Mouse (Mus musculus) mouse embryonic stem cell (cell line): ENCODE measurements around the gene Clta.

Source experiments
- in situ Hi-C, 2 experiments: fragments of 300-500 bp; cut with MboI; formaldehyde crosslinking; loops; 1 replicate in 1 of 2; 3 replicates in 1 of 2; pipeline ENCODE4 v1.14.3; 2019 to 2020; ENCODE audit warnings: low sequenced_read_pairs in 2 of 2, low pct_unique_long_range_greater_than_20kb in 1 of 2, mixed read lengths in 1 of 2; ENCODE audit not compliant: unreplicated experiment in 1 of 2

The Clta gene

DNA sequence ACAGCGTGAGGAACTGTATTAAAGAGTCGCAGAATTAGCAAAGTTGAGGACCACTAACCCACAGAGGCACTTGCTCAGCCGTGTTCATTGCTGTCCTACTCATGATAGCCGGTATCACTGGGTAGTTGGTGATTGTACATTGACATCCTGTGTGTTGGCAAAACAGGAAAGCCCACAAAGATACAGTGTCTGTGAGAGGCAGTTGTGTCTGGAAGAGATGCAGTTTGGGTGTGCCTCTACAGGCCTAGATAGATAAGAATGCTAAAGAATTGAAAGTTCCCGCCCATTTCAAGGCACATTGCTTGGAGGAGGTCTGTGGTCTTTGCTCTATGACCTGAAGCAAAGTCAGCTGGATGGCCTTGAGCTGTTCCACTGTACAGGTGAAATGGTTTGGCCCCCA, at the start of gene Clta:
Clta (plus strand) TSS at position 327 of the 400 bp plus-strand sequence.
- in situ Hi-C loops = no loop called here

DNA sequence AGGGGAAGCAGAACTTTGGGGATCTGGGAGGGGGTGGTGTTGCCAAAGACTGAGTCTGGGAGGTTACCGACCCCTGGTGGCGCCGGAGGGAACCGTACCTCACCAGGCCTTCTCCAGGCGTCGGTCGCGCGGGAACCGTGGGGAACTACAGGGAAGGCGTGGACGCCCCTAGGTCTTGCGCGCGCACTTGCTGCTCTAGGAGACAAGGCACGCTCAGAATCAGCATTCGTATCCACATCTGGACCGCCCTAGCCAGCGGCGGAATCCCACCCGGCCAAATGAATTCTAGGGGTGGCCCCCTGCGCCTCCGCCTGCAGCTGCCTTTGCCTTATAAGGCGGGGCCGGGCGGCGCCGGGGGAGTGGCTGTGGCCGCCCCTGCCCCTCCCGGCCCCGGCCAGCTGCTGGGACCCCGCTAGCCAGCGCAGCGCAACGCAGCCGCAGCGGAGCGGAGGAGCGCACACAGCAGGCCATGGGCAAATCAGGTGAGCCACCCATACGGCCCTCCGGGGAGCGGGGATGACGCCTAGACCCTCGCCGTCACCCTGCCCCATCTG, 46.9 kb upstream of the Clta start, which contains the start of gene Glipr2:
Glipr2 (plus strand) TSS at position 110 of the 554 bp plus-strand sequence.
- in situ Hi-C loops = no loop called here

DNA sequence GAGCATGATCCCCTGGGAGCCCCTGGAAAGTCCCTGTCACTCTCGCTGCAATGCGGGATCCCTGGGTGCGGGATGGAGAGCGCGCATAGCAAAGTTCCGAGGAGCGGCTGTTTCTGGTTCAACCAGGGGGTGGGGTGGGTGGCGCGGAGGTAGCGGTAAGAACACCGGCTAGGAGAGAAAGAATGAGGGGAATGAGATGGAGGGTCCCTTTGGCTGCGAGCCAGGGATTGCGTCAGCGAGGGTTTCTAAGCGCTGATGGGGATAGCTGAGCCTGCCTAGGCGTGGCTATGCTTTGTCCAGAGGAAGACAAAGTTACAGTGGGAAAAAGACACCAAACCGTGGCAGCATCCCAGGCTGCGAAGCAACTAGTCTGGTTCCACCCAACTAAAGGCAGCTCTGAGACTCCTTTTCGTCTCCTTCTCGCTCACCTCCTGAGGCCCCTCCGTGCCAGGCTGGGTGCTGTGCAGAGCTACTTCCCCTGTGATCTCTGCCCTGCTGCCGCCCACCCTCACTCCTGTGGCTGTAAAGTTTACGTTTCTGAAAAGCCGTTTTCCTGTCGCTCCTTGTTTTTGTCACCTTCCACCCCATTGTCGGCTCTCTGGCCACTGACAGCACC, 46.3 kb upstream of the Clta start:
- in situ Hi-C loops = no loop called here

DNA sequence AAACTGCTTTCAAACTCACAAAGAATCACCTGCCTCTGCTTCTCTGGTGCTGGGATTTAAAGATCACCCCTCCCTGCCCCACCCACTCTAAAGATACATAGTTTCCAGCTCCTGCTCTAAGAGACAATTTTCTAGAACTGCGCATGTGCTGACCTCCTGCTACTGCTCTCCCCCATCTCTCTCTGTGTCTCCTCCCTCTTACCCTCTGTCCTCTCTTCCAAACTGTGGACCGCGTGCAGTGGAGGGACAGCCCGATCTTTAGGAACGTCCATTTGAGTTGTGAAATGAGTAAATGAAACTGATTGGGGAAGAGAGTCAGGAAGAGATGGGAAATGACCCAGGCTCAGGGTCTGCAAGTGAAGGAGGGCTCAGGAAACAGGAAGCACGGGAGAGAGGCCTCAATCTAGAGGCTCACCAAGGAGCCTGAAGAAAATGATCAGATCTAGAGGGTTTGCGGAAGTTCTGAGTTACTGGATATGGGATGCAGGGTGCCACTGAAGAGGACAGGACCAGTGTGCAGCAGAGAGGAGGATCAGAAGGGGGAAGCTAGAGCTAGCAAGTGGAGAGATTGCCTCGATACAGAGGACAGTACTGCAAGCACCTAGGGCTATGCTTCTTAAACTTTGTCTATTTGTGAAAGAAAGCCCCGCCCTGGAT, 44.6 kb upstream of the Clta start:
- in situ Hi-C loops = no loop called here

- in situ Hi-C loops = no loop called here
These were observed 44.0 kb upstream of the Clta start for GRCm38 (mm10) chr4:43960207-43960606.

- in situ Hi-C loops = no loop called here
These were observed 39.9 kb upstream of the Clta start for GRCm38 (mm10) chr4:43964326-43964833.

GRCm38 (mm10) chr4:43964951-43965684, 39.1 kb upstream of the Clta start:
- in situ Hi-C loops = no loop called here

GRCm38 (mm10) chr4:43965856-43966535, 38.3 kb upstream of the Clta start:
- in situ Hi-C loops = no loop called here

DNA sequence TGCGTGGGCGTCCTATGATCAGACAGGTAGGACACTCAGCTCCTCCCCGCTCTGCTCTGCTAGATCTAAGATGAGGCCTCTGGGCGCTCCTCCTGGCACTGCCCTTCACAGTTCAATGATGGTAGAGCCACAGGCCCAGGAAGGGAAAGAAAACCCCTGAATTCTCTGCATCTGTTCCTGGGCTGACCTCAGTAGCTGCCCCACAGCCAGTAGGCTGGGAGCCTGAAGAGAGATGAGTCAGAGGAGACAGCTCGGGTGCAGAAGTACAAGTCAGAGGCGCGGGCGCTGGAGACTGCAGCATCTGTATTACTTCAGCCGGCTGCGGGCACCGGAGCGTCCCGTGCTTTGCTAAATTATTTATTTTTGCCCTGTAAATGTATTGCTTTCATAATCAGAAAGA, 35.6 kb upstream of the Clta start:
- in situ Hi-C loops = no loop called here

- in situ Hi-C loops = no loop called here
These were observed 34.9 kb upstream of the Clta start for GRCm38 (mm10) chr4:43969373-43969772.

GRCm38 (mm10) chr4:43970393-43971330, 33.6 kb upstream of the Clta start:
- in situ Hi-C loops = no loop called here

DNA sequence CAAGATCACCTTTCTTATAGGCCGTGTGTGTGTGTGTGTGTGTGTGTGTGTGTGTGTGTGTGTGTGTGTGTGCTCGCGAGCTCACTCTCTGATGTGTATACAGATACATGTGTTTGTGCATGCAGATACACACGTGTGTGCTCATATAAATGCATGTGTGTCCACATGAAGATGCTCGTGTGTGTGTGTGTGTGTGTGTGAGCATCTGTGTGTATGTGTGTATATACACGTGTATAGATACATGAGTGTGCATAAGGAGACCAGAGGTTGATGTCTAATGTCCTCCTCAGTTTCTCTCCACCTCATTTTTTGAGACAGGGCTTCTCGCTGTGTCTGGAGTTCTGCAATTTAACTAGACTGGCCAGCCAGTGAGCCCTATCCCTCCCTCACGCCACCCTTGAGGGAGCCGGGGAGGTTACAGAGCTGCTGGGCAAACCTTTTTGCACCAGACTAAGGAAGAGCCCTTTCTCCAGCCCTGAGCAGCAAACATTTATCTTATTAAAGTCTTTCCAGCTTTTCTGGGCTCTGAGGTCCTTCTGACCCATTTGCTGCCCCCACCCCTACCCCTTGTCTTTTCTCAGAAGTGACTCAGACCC, 32.6 kb upstream of the Clta start:
- in situ Hi-C loops = no loop called here

GRCm38 (mm10) chr4:43972137-43972591, 32.1 kb upstream of the Clta start:
- in situ Hi-C loops = no loop called here

DNA sequence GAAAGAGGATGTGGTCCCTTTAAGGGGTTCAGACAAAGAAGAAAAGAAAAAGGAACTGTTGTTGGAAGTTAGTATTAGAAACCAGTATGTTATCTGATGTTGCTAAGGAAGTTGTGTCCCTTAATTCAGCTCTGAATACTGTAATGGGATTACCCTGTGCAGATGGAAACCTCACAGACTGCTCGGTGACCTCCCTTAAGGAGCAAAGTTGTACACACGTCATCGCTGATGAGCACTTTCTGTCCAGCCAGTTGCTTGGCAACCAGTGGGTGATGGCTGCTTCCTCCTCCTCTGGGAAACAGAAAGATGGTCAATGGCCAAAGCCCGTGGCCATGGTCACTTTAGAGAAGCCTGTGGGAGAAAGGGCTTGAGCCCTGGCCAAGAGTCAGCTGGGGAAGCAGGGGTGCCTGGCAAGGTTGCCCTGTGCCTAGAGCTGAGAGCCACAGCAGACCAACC, 30.7 kb upstream of the Clta start:
- in situ Hi-C loops = no loop called here

DNA sequence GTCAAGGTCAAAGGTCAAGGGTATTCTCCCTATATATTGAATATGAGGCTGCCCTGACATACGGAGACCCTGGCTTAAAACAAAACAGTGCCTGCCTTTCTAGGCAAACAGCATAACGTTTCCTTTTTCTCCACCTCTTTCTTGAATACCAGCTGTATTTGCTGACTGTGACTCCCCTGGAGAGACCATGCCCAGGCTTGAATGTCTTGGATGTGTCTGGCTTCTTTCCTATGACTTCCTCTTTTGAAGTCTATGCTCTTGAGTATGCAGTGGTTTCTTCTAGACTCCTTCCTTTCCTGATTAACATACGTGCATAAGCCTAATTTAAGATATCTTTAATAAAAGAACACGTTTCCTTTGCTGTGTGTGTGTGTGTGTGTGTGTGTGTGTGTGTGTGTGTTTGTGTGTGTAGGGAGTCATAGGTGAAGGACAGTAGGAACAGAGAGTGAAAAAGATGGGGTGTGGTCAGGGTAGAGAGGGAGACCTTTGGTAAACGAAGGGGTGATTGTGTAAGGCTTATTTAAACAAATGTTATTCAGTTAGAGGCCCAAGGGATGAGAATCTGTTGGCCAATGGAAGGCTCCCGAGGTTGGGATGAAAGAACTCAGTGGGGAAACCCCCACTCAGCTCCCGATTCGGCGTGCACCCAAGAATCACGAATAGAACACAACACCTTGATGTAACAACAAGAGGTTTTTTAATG, 29.2 kb upstream of the Clta start:
- in situ Hi-C loops = no loop called here

- in situ Hi-C loops = no loop called here
These were observed 28.0 kb upstream of the Clta start for GRCm38 (mm10) chr4:43976223-43976740.
